Mouse (Mus musculus): ENCODE data around the gene Ralgapa1. TPM values are rescaled to one million over a fixed set of nuclear protein-coding genes. Genes with fewer than 3 reads are reported as not detected.
A peak's percentile ranks its signal among the peaks of the same experiment; 100 is the strongest.

The Ralgapa1 gene
- polyA plus RNA-seq, 1 experiment from 2014 or later: 13.8 TPM

GRCm38 (mm10) chr12:55847851-55848250, 26.9 kb upstream of the Ralgapa1 start:
- Histone ChIP-seq H3K27ac (no peak overlapping the region), H3K4me1 (replicated peaks; ENCODE audit: insufficient read depth, low read length) (no peaks in the 10 kb centered on the region), H3K4me3 (replicated peaks; ENCODE audit: low read depth, low read length) (no peak overlapping the region), H3K9ac (ENCODE audit: low read depth, low read length) (no peak overlapping the region), H3K9me3 (replicated peaks; ENCODE audit: low read length) (no peaks in the 10 kb centered on the region), H3K4me2 (ENCODE audit: low read length) (no peak overlapping the region), H3K36me3 (ENCODE audit: insufficient read depth, low read length) (peaks cover 12% of the 10 kb centered on the region; the same call in 1 of the 2 replicates), H3K27me3 (ENCODE audit: insufficient read depth, low read length) (no peaks in the 10 kb centered on the region)
- TF ChIP-seq CTCF (IDR thresholded peaks at IDR 0.05; ENCODE audit: low read depth): no peak
- ATAC-seq (replicated peaks; ENCODE audit: low FRiP score, low read depth): no peak
- DNase-seq (ENCODE audit: low spot score): no peak
- 97% methylated on average over 4 of the region's 4 CpGs for WGBS

- no peak overlapping the region for H3K4me3 ChIP-seq (replicated peaks; ENCODE audit: low read depth, low read length)
- no peak for ATAC-seq (replicated peaks; ENCODE audit: low FRiP score, low read depth)
- TF ChIP-seq CTCF (IDR thresholded peaks at IDR 0.05; ENCODE audit: low read depth): peak; percentile 61
Observed at GRCm38 (mm10) chr12:55846741-55847140, 25.8 kb upstream of the Ralgapa1 start.

GRCm38 (mm10) chr12:55837495-55837894, 16.5 kb upstream of the Ralgapa1 start:
- H3K9ac ChIP-seq (ENCODE audit: low read depth, low read length): no peak overlapping the region
- H3K27me3 ChIP-seq (ENCODE audit: insufficient read depth, low read length): no peaks in the 10 kb centered on the region
- WGBS: 69% methylated on average over 3 of the region's 3 CpGs
- no peaks in the 10 kb centered on the region for H3K4me1 ChIP-seq (replicated peaks; ENCODE audit: insufficient read depth, low read length)
- H3K9me3 ChIP-seq (replicated peaks; ENCODE audit: low read length): no peaks in the 10 kb centered on the region
- no peak for ATAC-seq (replicated peaks; ENCODE audit: low FRiP score, low read depth)
- no peak overlapping the region for H3K4me3 ChIP-seq (replicated peaks; ENCODE audit: low read depth, low read length)
- no peak overlapping the region for H3K27ac ChIP-seq
- H3K36me3 ChIP-seq (ENCODE audit: insufficient read depth, low read length): peaks cover 2% of the 10 kb centered on the region; the same call in 1 of the 2 replicates
- DNase-seq (ENCODE audit: low spot score): no peak
- no peak for TF ChIP-seq CTCF (IDR thresholded peaks at IDR 0.05; ENCODE audit: low read depth)
- peak overlapping the region; percentile 67; the same call in 1 of the 2 replicates for H3K4me2 ChIP-seq (ENCODE audit: low read length)

More at GRCm38 (mm10) chr12:55846741-55847140, 25.8 kb upstream of the Ralgapa1 start:
- WGBS: 84% methylated on average over 1 of the region's 1 CpGs
- Histone ChIP-seq H3K27ac (no peak overlapping the region), H3K4me2 (ENCODE audit: low read length) (no peak overlapping the region), H3K36me3 (ENCODE audit: insufficient read depth, low read length) (peaks cover 17% of the 10 kb centered on the region; the same call in 1 of the 2 replicates), H3K9me3 (replicated peaks; ENCODE audit: low read length) (no peaks in the 10 kb centered on the region), H3K4me1 (replicated peaks; ENCODE audit: insufficient read depth, low read length) (no peaks in the 10 kb centered on the region), H3K9ac (ENCODE audit: low read depth, low read length) (no peak overlapping the region), H3K27me3 (ENCODE audit: insufficient read depth, low read length) (no peaks in the 10 kb centered on the region)
- DNase-seq (ENCODE audit: low spot score): peak; percentile 18

GRCm38 (mm10) chr12:55836199-55836951, 15.4 kb upstream of the Ralgapa1 start, which contains the start of gene Brms1l:
TSS of gene Brms1l (plus strand) at chr12:55836324.
- TF ChIP-seq CTCF (IDR thresholded peaks at IDR 0.05; ENCODE audit: low read depth): no peak
- Histone ChIP-seq H3K4me3 (replicated peaks; ENCODE audit: low read depth, low read length) (peak within 1 kb of the TSS; percentile 63), H3K27me3 (ENCODE audit: insufficient read depth, low read length) (no peaks in the 10 kb centered on the region), H3K9ac (ENCODE audit: low read depth, low read length) (peak within 1 kb of the TSS; percentile 61), H3K4me1 (replicated peaks; ENCODE audit: insufficient read depth, low read length) (no peaks in the 10 kb centered on the region), H3K36me3 (ENCODE audit: insufficient read depth, low read length) (no peaks in the 10 kb centered on the region), H3K27ac (peak within 1 kb of the TSS; percentile 86), H3K9me3 (replicated peaks; ENCODE audit: low read length) (no peaks in the 10 kb centered on the region), H3K4me2 (ENCODE audit: low read length) (peak within 1 kb of the TSS; percentile 67)
- under 1% methylated on average over 76 of the region's 77 CpGs for WGBS
- ATAC-seq (replicated peaks; ENCODE audit: low FRiP score, low read depth) (peak; percentile 99), DNase-seq (ENCODE audit: low spot score) (peak; percentile 99)

- Histone ChIP-seq H3K27me3 (ENCODE audit: insufficient read depth, low read length) (no peaks in the 10 kb centered on the region), H3K4me1 (replicated peaks; ENCODE audit: insufficient read depth, low read length) (no peaks in the 10 kb centered on the region), H3K27ac (no peak overlapping the region), H3K4me2 (ENCODE audit: low read length) (peak overlapping the region; percentile 67), H3K9me3 (replicated peaks; ENCODE audit: low read length) (no peaks in the 10 kb centered on the region), H3K4me3 (replicated peaks; ENCODE audit: low read depth, low read length) (peak overlapping the region; percentile 63), H3K9ac (ENCODE audit: low read depth, low read length) (no peak overlapping the region), H3K36me3 (ENCODE audit: insufficient read depth, low read length) (no peaks in the 10 kb centered on the region)
- ATAC-seq (replicated peaks; ENCODE audit: low FRiP score, low read depth) (no peak), DNase-seq (ENCODE audit: low spot score) (no peak)
- 0% methylated on average over 6 of the region's 6 CpGs for WGBS
- no peak for TF ChIP-seq CTCF (IDR thresholded peaks at IDR 0.05; ENCODE audit: low read depth)
Observed at GRCm38 (mm10) chr12:55835857-55836198, 14.9 kb upstream of the Ralgapa1 start.

- Histone ChIP-seq H3K36me3 (ENCODE audit: insufficient read depth, low read length) (no peaks in the 10 kb centered on the region), H3K4me2 (ENCODE audit: low read length) (no peak overlapping the region), H3K27me3 (ENCODE audit: insufficient read depth, low read length) (no peaks in the 10 kb centered on the region), H3K9me3 (replicated peaks; ENCODE audit: low read length) (no peaks in the 10 kb centered on the region), H3K4me1 (replicated peaks; ENCODE audit: insufficient read depth, low read length) (no peaks in the 10 kb centered on the region), H3K4me3 (replicated peaks; ENCODE audit: low read depth, low read length) (no peak overlapping the region), H3K9ac (ENCODE audit: low read depth, low read length) (no peak overlapping the region), H3K27ac (no peak overlapping the region)
- ATAC-seq (replicated peaks; ENCODE audit: low FRiP score, low read depth): no peak
- no peak for TF ChIP-seq CTCF (IDR thresholded peaks at IDR 0.05; ENCODE audit: low read depth)
- no peak for DNase-seq (ENCODE audit: low spot score)
- 79% methylated on average over 8 of the region's 8 CpGs for WGBS
Observed at GRCm38 (mm10) chr12:55834891-55835290, 13.9 kb upstream of the Ralgapa1 start.
